In genomic region chr2:38378849-38379545, GRCm38 (mm10) we compare ENCODE assay signal across 8 mouse cellular contexts. TPM values are rescaled to one million over a fixed set of nuclear protein-coding genes. Genes with fewer than 3 reads are reported as not detected.
DNase-seq lines count a peak whose midpoint lies in the region; ATAC-seq lines count a peak whose summit lies in the region.
"Had no signal": no experiment of that assay in that cellular context is flagged by ENCODE, and none has a peak within 500 bp of the region (broad histone marks: within the 10 kb centered on the region; RNA-seq: fewer than 3 reads in every experiment).

No protein-coding gene starts in this region.

- peaks cover 16% of the 10 kb centered on the region for H3K4me1 ChIP-seq in megakaryocyte, embryonic 14.5 days
- peaks cover 5% of the 10 kb centered on the region; the same call in 1 of the 2 replicates for H3K4me1 ChIP-seq in hindbrain, embryonic 14.5 days (replicated peaks; ENCODE audit: control insufficient read depth, insufficient read depth, low read length)
- 0 out of 2 replicates have a peak, but pooled peaks cover 11% of the 10 kb centered on the region for H3K4me1 ChIP-seq in midbrain, embryonic 14.5 days (ENCODE audit: control insufficient read depth, insufficient read depth, low read length)

- WGBS in hindbrain, embryonic 14.5 days, result 4% methylated on average over 29 of the region's 29 CpGs
- WGBS in midbrain, embryonic 14.5 days, result 3% methylated on average over 29 of the region's 29 CpGs

- H3K36me3 ChIP-seq in megakaryocyte, embryonic 14.5 days (replicated peaks; ENCODE audit: low read length), result no peaks in the 10 kb centered on the region
- no peaks in the 10 kb centered on the region for H3K36me3 ChIP-seq in hindbrain, embryonic 14.5 days (replicated peaks; ENCODE audit: control insufficient read depth, insufficient read depth)
- no peaks in the 10 kb centered on the region for H3K36me3 ChIP-seq in midbrain, embryonic 14.5 days (ENCODE audit: control insufficient read depth, insufficient read depth, low read length)

- H3K27me3 ChIP-seq in megakaryocyte, embryonic 14.5 days (replicated peaks), result peaks cover 72% of the 10 kb centered on the region
- peaks cover 48% of the 10 kb centered on the region for H3K27me3 ChIP-seq in hindbrain, embryonic 14.5 days (ENCODE audit: control insufficient read depth, insufficient read depth, low read length)
- H3K27me3 ChIP-seq in midbrain, embryonic 14.5 days (ENCODE audit: control insufficient read depth, insufficient read depth, low read length), result peaks cover 35% of the 10 kb centered on the region

- no peak for ATAC-seq in megakaryocyte, adult 5-6 weeks (ENCODE audit: poor library complexity, severe bottlenecking)
- ATAC-seq in hindbrain, embryonic 14.5 days (ENCODE audit: low FRiP score), result no peak
- no peak for ATAC-seq in midbrain, embryonic 14.5 days (ENCODE audit: low FRiP score, low TSS enrichment)

- peak overlapping the region; percentile 32 for H3K4me2 ChIP-seq in hindbrain, embryonic 14.5 days (replicated peaks)
- peak overlapping the region; percentile 43 for H3K4me2 ChIP-seq in midbrain, embryonic 14.5 days (ENCODE audit: low read length)

- H3K27ac ChIP-seq in hindbrain, embryonic 14.5 days, result no peak overlapping the region
- no peak overlapping the region for H3K27ac ChIP-seq in midbrain, embryonic 14.5 days (replicated peaks; ENCODE audit: low read depth, low read length)

- peak; percentile 60 to 76 for DNase-seq in cerebellum, postnatal 14 days
- DNase-seq in hindbrain, embryonic 14.5 days (ENCODE audit: low spot score), result no peak
- DNase-seq in midbrain, embryonic 14.5 days, result no peak
- DNase-seq in layer of hippocampus, adult 8-10 months (ENCODE audit: low spot score in 2 of 2), result no peak
- DNase-seq in adrenal gland, postnatal 10 days, result no peak

- H3K4me3 ChIP-seq in megakaryocyte, embryonic 14.5 days (replicated peaks), result peak overlapping the region; percentile 44
- H3K4me3 ChIP-seq in hindbrain, embryonic 14.5 days (replicated peaks; ENCODE audit: low read length), result peak overlapping the region; percentile 18; the same call in 1 of the 2 replicates
- H3K4me3 ChIP-seq in midbrain, embryonic 14.5 days (replicated peaks; ENCODE audit: low read depth, low read length), result peak overlapping the region; percentile 10; the same call in 1 of the 2 replicates

- 0 out of 2 replicates have a peak overlapping the region, but pooled peaks have one; percentile 36 for H3K9ac ChIP-seq in hindbrain, embryonic 14.5 days
- peak overlapping the region; percentile 39; the same call in 1 of the 2 replicates for H3K9ac ChIP-seq in midbrain, embryonic 14.5 days (replicated peaks; ENCODE audit: low read length)

- H3K9me3 ChIP-seq in megakaryocyte, embryonic 14.5 days, result peaks cover 6% of the 10 kb centered on the region
- no peaks in the 10 kb centered on the region for H3K9me3 ChIP-seq in hindbrain, embryonic 14.5 days (ENCODE audit: control insufficient read depth, low read length)
- no peaks in the 10 kb centered on the region for H3K9me3 ChIP-seq in midbrain, embryonic 14.5 days (ENCODE audit: control insufficient read depth, low read length)

RNA-seq across cellular contexts. Expression of gene Lhx2, which starts 39.9 kb away (rescaled TPM):
- 0.03 TPM in 1 of 2 replicates, not detected in the other for polyA plus RNA-seq in megakaryocyte, embryonic 14.5 days (2012; ENCODE audit: insufficient read depth, low replicate concordance)
- total RNA-seq in megakaryocyte, adult 5-6 weeks (2015), result 0.18 and 1.0 TPM in 2 replicates
- total RNA-seq in megakaryocyte, adult 5-6 weeks (2017), result not detected in 2 replicates
- 13.2 and 18.7 TPM in 2 replicates for polyA plus RNA-seq in hindbrain, embryonic 14.5 days (2014; fragmentation: Nextera tagmentation; extraction: Ambion mirVana)
- polyA plus RNA-seq in midbrain, embryonic 14.5 days (2014; fragmentation: Nextera tagmentation; extraction: Ambion mirVana), result 47.8 and 68.9 TPM in 2 replicates
- 10 to 100 TPM; 67.2 to 84.6 (median 74.4) TPM for total RNA-seq in layer of hippocampus, adult 8-10 months (2022)
- total RNA-seq in adrenal gland, postnatal 10 days (2021), result 1 to 10 TPM in 1 of 2 experiments, under 1 TPM in 1; 0.91 to 1.5 TPM
- total RNA-seq: neutrophil, adult 5-6 weeks had no signal

Comparison
In these comparisons a context has a peak if more than half of its experiments do, and no peak if none do; other contexts are left out.
1. DNase-seq: peak in cerebellum, postnatal 14 days (2 of 2); none in hindbrain, embryonic 14.5 days (single experiment), midbrain, embryonic 14.5 days (single experiment), layer of hippocampus, adult 8-10 months (0 of 2) and adrenal gland, postnatal 10 days (single experiment).
2. RNA of gene Lhx2, which starts 39.9 kb away (total RNA-seq): 67.2 to 84.6 TPM in layer of hippocampus, adult 8-10 months; 0.91 to 1.5 TPM in adrenal gland, postnatal 10 days and 0.18 to 1.0 TPM in megakaryocyte, adult 5-6 weeks; every median in the first group is over 10 times any median in the second.
3. Peak in every context shown above with its lines, with median percentiles within 50 percentile points of each other: H3K4me3 ChIP-seq.